Mouse (Mus musculus) spleen, adult 2 months (tissue): ENCODE data around the gene Usp22. TPM values are rescaled to one million over a fixed set of nuclear protein-coding genes. Genes with fewer than 3 reads are reported as not detected.

Experiments used
- DNase-seq, 2 experiments: peaks; one replicate each; pipeline versions ENCODE4 v3.0.0 to v3.0.0-alpha.2; 2012 to 2021; ENCODE audit warnings: low spot score in 2 of 2, low read depth in 1 of 2
- H3K27ac ChIP-seq: fragments of 200-500 bp; 2 replicates; pipeline ENCODE4 v1.5.1; 2012; ENCODE audit warnings: low read length, inconsistent platforms; ENCODE audit not compliant: insufficient read depth
- H3K27me3 ChIP-seq: fragments of 200-500 bp; 2 replicates; pipeline ENCODE4 v1.6.1; 2012; ENCODE audit warnings: mild to moderate bottlenecking, moderate library complexity, low read length, inconsistent platforms; ENCODE audit not compliant: control insufficient read depth, insufficient read depth
- H3K36me3 ChIP-seq: fragments of 200-500 bp; 2 replicates; pipeline ENCODE4 v1.6.1; 2012; ENCODE audit warnings: mild to moderate bottlenecking, low read length, inconsistent platforms; ENCODE audit not compliant: control insufficient read depth, insufficient read depth
- H3K4me1 ChIP-seq: fragments of 200-500 bp; 2 replicates; pipeline ENCODE4 v1.6.1; 2011; ENCODE audit warnings: inconsistent platforms; ENCODE audit not compliant: control insufficient read depth, insufficient read depth, insufficient read length
- H3K4me3 ChIP-seq: fragments of 200-500 bp; 2 replicates; pipeline ENCODE4 v1.5.1; 2011; ENCODE audit warnings: mild to moderate bottlenecking, inconsistent platforms; ENCODE audit not compliant: insufficient read depth, insufficient read length; ENCODE audit errors: extremely low read depth
- CTCF ChIP-seq: fragments of 200-500 bp; IDR thresholded peaks from 2 replicates; pipeline ENCODE4 v1.5.1; 2011; ENCODE audit warnings: mild to moderate bottlenecking, inconsistent platforms; ENCODE audit not compliant: insufficient read depth, insufficient read length, insufficient replicate concordance; ENCODE audit errors: extremely low read depth
- POLR2A ChIP-seq: fragments of 200-500 bp; IDR thresholded peaks from 2 replicates; pipeline ENCODE4 v1.6.1; 2011; ENCODE audit warnings: low read depth, low read length, inconsistent platforms
- WGBS: fragments of 180-500 bp; shearing (Covaris S2); methylation state at CpG from one replicate; pipeline ENCODE4 v1.1.7; 2018; 5-methylcytosine and 5-hydroxymethylcytosine counted together
- polyA plus RNA-seq: library from polyadenylated mRNA; depleted of rRNA; stranded (reverse); fragments of >200 nt; gene quantifications from 2 replicates; pipeline ENCODE4 v1.2.3, GENCODE M21; 2012; rRNA removed

The Usp22 gene
- 17.5 and 22.2 TPM in 2 replicates for polyA plus RNA-seq

DNA sequence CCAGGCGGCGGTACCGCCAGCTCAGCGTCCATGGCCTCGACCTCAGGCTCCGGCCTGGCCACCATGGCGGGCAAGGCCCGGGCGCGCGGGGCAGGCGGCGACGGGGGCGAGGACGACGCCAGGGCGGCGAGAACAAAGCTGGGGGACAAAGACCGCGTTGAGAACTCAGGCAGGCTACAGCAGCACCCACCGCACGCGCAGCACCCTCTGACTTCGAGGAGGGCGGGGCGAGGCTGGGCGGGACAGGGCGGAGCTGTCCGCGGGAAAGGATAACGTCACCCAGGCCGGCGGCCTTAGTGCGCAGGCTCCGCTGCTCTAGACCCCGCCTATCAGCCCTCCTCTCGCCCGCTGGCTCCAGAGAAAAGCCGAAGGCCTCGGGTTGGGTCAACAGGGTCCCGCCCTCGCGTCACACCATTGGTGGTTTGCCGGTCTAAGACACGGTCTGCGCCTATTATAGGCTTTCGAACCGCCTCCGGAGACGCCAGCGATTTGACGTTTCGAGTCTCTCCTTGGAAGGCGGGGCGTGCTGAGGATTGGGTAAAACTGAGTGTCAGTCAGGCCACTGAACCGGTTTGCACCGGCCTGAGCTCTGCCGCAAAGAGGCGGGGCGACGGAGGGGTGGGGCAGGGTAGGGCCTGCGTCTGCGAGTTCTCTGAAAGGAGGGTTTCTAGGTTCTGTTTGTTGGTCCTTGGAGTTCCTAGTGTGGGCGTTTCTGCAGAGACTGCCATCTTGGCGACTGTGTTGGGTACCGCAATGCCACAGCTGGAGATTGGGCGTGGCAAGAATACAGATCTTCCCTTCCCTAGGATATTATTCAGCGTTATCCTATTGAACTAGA is at the start of gene Usp22:
Usp22 (minus strand) TSS at position 235 of the 838 bp plus-strand sequence.
- no peak for TF ChIP-seq CTCF
- TF ChIP-seq POLR2A = peak; percentile 65
- under 1% methylated on average over 62 of the region's 69 CpGs for WGBS
- Histone ChIP-seq H3K27ac (peak within 1 kb of the TSS; percentile 92), H3K27me3 (no peaks in the 10 kb centered on the region), H3K36me3 (no peaks in the 10 kb centered on the region), H3K4me3 (peak within 1 kb of the TSS; percentile 96), H3K4me1 (peaks cover 4% of the 10 kb centered on the region; the same call in 1 of the 2 replicates)
- DNase-seq = peak; percentile 99 to 100

- WGBS = 73% methylated on average over 6 of the region's 6 CpGs
- Histone ChIP-seq H3K27ac (no peak overlapping the region), H3K4me3 (no peak overlapping the region), H3K4me1 (peaks cover 4% of the 10 kb centered on the region; the same call in 1 of the 2 replicates), H3K36me3 (no peaks in the 10 kb centered on the region), H3K27me3 (no peaks in the 10 kb centered on the region)
- TF ChIP-seq POLR2A = no peak
- TF ChIP-seq CTCF = no peak
- DNase-seq = no peak
These were observed 49.4 kb upstream of the Usp22 start for GRCm38 (mm10) chr11:61224234-61224744.

DNA sequence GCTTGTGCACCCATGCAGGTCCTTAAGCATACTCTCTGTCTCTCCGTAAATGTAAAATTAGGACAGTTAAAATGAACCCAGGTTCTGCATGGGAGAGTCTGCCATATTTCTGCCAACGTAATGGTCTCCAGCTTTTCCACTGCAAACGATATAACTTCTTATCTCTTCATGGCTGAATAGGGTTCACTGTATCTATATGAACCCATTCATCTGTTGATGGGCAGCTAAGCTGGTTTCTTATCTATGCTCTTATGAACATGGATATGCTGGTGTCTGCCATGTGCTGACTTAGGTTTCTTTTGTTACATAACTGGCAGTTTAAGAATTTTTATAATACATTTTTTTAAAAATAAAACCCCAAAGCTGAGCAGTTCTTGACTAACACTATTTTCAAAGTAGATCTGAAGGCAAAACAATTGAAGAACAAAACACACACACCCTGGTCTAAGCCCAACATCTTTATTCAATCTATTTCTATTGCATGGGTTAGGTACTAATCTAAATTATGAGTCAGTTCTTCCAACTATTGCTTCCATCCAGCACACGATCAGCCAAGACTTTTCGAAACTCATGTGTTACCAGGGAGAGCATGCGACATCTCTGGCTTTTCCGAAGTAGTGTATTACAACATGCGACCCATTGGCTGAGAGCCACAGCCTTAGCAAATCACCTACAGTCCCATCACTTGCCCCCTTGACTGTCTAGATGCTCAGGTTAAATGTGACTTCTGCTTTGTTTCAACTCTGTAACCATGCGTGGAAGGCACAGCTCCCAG is 48.3 kb upstream of the Usp22 start:
- TF ChIP-seq CTCF (no peak), POLR2A (no peak)
- no peak for DNase-seq
- H3K27me3 ChIP-seq = no peaks in the 10 kb centered on the region
- WGBS = 86% methylated on average over 9 of the region's 9 CpGs
- H3K4me3 ChIP-seq = no peak overlapping the region
- no peaks in the 10 kb centered on the region for H3K36me3 ChIP-seq
- H3K27ac ChIP-seq = no peak overlapping the region
- H3K4me1 ChIP-seq = peaks cover 4% of the 10 kb centered on the region; the same call in 1 of the 2 replicates

DNA sequence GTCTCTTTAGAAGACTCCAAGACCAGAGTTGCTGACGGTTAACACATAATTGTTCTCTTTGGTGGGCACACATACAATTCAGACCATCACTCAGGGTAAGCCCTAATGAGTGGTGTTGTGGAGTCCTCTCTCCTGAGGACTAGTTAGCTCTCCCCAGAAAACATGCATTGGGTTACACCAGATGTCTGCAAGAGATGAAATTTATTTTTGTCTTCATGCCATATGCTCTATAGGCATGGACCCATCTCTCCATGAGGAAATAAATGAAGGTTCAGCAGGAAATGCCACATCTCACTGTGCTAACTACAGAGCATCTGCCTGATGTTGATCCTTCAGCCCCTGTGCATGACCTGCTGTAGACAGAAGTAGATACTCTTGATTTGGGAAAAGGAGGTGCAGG is 47.2 kb upstream of the Usp22 start:
- no peak overlapping the region for H3K27ac ChIP-seq
- no peaks in the 10 kb centered on the region for H3K27me3 ChIP-seq
- TF ChIP-seq POLR2A (no peak), CTCF (no peak)
- 89% methylated on average over 1 of the region's 1 CpGs for WGBS
- H3K4me1 ChIP-seq = peaks cover 4% of the 10 kb centered on the region; the same call in 1 of the 2 replicates
- H3K4me3 ChIP-seq = no peak overlapping the region
- no peak for DNase-seq
- H3K36me3 ChIP-seq = no peaks in the 10 kb centered on the region

DNA sequence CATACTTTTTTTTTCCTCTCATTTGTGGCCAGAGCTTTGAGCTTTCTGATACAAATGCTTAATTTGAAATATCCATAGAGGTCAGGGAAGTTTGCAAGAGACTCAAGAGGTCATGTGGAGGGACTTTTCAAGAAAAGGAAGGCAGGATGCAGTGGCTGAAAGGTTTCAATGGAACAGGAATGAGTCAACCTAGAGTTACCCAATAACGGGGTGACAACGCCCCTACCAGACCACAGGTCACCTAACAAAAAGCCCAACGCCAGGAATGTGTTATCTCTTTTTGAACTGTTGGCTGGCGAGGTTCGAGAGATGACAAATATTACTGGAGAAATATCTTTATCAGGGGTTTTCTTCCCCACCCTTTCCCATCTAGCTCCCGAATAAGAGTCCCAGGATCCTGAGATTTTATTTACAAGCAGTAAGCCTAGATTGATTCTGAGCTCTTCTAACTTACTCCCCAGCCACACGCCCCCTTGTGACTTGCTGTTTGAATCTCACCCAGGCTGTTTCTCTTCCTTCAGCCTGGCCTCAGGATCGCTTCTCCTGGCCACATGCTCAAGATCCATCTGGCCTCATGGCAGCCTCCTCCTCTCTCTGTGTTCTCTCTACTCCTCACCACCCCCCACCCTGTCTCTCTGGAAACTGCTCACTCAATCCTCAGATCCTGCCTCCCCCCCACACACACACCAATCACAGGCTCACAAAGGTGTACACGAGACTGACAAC is 45.5 kb upstream of the Usp22 start:
- no peak overlapping the region for H3K27ac ChIP-seq
- 62% methylated on average over 9 of the region's 9 CpGs for WGBS
- no peaks in the 10 kb centered on the region for H3K27me3 ChIP-seq
- H3K4me1 ChIP-seq = 0 out of 2 replicates have a peak, but pooled peaks cover under 1% of the 10 kb centered on the region
- TF ChIP-seq POLR2A (no peak), CTCF (no peak)
- H3K36me3 ChIP-seq = no peaks in the 10 kb centered on the region
- no peak for DNase-seq
- H3K4me3 ChIP-seq = no peak overlapping the region

DNA sequence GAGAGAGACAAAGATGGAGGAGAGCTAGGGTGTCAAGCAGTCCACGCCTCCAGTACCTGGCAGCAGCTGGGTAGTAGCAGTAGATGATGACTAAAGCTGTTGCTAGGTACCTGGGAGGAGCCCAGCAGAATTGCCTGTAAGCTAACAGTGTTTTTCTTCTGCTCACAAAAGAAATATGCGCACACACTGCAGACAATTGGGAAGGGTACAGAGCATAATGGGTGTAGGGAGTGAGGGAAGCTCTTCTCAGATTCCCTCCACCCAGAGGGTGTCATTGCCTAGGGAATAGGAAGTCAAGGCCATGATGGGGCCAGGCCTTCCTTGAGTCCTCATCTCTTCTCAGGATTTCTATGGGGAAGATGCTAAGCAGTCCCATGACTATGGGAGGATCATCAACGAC is 41.1 kb upstream of the Usp22 start:
- no peak for TF ChIP-seq CTCF
- no peak for TF ChIP-seq POLR2A
- Histone ChIP-seq H3K27me3 (no peaks in the 10 kb centered on the region), H3K4me1 (no peaks in the 10 kb centered on the region), H3K27ac (no peak overlapping the region), H3K36me3 (no peaks in the 10 kb centered on the region), H3K4me3 (no peak overlapping the region)
- WGBS = 85% methylated on average over 3 of the region's 3 CpGs
- no peak for DNase-seq
